12 mouse cellular contexts compared by ENCODE assay signal in genomic region chr2:44146124-44146981, GRCm38 (mm10).
DNase-seq lines count a peak whose midpoint lies in the region; ATAC-seq and TF ChIP-seq lines count a peak whose summit lies in the region.
"Had no signal": no experiment of that assay in that cellular context is flagged by ENCODE, and none has a peak within 500 bp of the region (broad histone marks: within the 10 kb centered on the region; RNA-seq: fewer than 3 reads in every experiment).

No protein-coding gene starts in this region.

- no peaks in the 10 kb centered on the region for H3K9me3 ChIP-seq in heart, postnatal 0 days (replicated peaks; ENCODE audit: control insufficient read depth, low read length)
- H3K9me3 ChIP-seq in heart, embryonic 12.5 days (replicated peaks) = no peaks in the 10 kb centered on the region
- H3K9me3 ChIP-seq in lung, postnatal 0 days (ENCODE audit: low read length) = no peaks in the 10 kb centered on the region
- H3K9me3 ChIP-seq in neural tube, embryonic 15.5 days (replicated peaks) = no peaks in the 10 kb centered on the region

- 67% methylated on average over 7 of the region's 7 CpGs for WGBS in heart, postnatal 0 days
- WGBS in heart, embryonic 12.5 days = 59% methylated on average over 7 of the region's 7 CpGs
- WGBS in spleen, adult 2 months = 91% methylated on average over 7 of the region's 7 CpGs
- 57% methylated on average over 7 of the region's 7 CpGs for WGBS in lung, postnatal 0 days
- WGBS in neural tube, embryonic 15.5 days = 86% methylated on average over 7 of the region's 7 CpGs

- no peak for DNase-seq in heart, postnatal 0 days (ENCODE audit: low spot score)
- DNase-seq in spleen, adult 2 months (ENCODE audit: low read depth in 1 of 2, low spot score in 2 of 2) = no peak
- no peak for DNase-seq in spleen, postnatal 10 days (ENCODE audit: low spot score in 2 of 2)
- DNase-seq in lung, postnatal 0 days (ENCODE audit: low spot score) = peak; percentile 83
- no peak for DNase-seq in embryo, embryonic 9.5 days (ENCODE audit: extremely low spot score)
- DNase-seq: cerebellum, adult 18-20 months; right cerebral cortex, adult 18-20 months had no signal

- H3K4me2 ChIP-seq in heart, postnatal 0 days (ENCODE audit: low read depth, low read length) = no peak overlapping the region
- no peak overlapping the region for H3K4me2 ChIP-seq in heart, embryonic 12.5 days
- H3K4me2 ChIP-seq in lung, postnatal 0 days (replicated peaks; ENCODE audit: low read depth, low read length) = no peak overlapping the region
- H3K4me2 ChIP-seq in neural tube, embryonic 15.5 days = no peak overlapping the region

- no peak overlapping the region for H3K4me3 ChIP-seq in heart, postnatal 0 days (ENCODE audit: low read depth, low read length)
- no peak overlapping the region for H3K4me3 ChIP-seq in heart, embryonic 12.5 days
- H3K4me3 ChIP-seq in spleen, adult 2 months (ENCODE audit: extremely low read depth, insufficient read depth, insufficient read length) = no peak overlapping the region
- H3K4me3 ChIP-seq in lung, postnatal 0 days (ENCODE audit: low read depth, low read length) = no peak overlapping the region
- no peak overlapping the region for H3K4me3 ChIP-seq in neural tube, embryonic 15.5 days (replicated peaks)

- H3K4me1 ChIP-seq in heart, postnatal 0 days (ENCODE audit: control insufficient read depth, insufficient read depth) = peaks cover 3% of the 10 kb centered on the region; the same call in 1 of the 2 replicates
- 0 out of 2 replicates have a peak, but pooled peaks cover 5% of the 10 kb centered on the region for H3K4me1 ChIP-seq in heart, embryonic 12.5 days (replicated peaks)
- peaks cover 2% of the 10 kb centered on the region; the same call in 1 of the 2 replicates for H3K4me1 ChIP-seq in spleen, adult 2 months (ENCODE audit: control insufficient read depth, insufficient read depth, insufficient read length)
- no peaks in the 10 kb centered on the region for H3K4me1 ChIP-seq in lung, postnatal 0 days (ENCODE audit: insufficient read depth, low read depth, low read length)
- no peaks in the 10 kb centered on the region for H3K4me1 ChIP-seq in neural tube, embryonic 15.5 days

- TF ChIP-seq CTCF in heart, postnatal 0 days (IDR thresholded peaks at IDR 0.05; ENCODE audit: low read depth) = no peak
- no peak for TF ChIP-seq CTCF in spleen, adult 2 months (IDR thresholded peaks at IDR 0.05; ENCODE audit: extremely low read depth, insufficient read depth, insufficient read length, insufficient replicate concordance)
- no peak for TF ChIP-seq CTCF in lung, postnatal 0 days (IDR thresholded peaks at IDR 0.05)

- no peaks in the 10 kb centered on the region for H3K36me3 ChIP-seq in heart, postnatal 0 days (replicated peaks; ENCODE audit: control insufficient read depth, insufficient read depth, low read length)
- no peaks in the 10 kb centered on the region for H3K36me3 ChIP-seq in heart, embryonic 12.5 days
- H3K36me3 ChIP-seq in spleen, adult 2 months (ENCODE audit: control insufficient read depth, insufficient read depth, low read length) = peaks cover 9% of the 10 kb centered on the region; the same call in 1 of the 2 replicates
- H3K36me3 ChIP-seq in lung, postnatal 0 days (ENCODE audit: insufficient read depth, low read length) = no peaks in the 10 kb centered on the region
- no peaks in the 10 kb centered on the region for H3K36me3 ChIP-seq in neural tube, embryonic 15.5 days

- no peak overlapping the region for H3K9ac ChIP-seq in heart, postnatal 0 days (replicated peaks; ENCODE audit: low read depth, low read length)
- no peak overlapping the region for H3K9ac ChIP-seq in heart, embryonic 12.5 days
- H3K9ac ChIP-seq in lung, postnatal 0 days (replicated peaks; ENCODE audit: low read depth) = no peak overlapping the region
- H3K9ac ChIP-seq in neural tube, embryonic 15.5 days (replicated peaks) = no peak overlapping the region

- H3K27me3 ChIP-seq in heart, postnatal 0 days (ENCODE audit: control insufficient read depth, insufficient read depth, low read length) = no peaks in the 10 kb centered on the region
- H3K27me3 ChIP-seq in heart, embryonic 12.5 days (replicated peaks) = no peaks in the 10 kb centered on the region
- H3K27me3 ChIP-seq in spleen, adult 2 months (ENCODE audit: control insufficient read depth, insufficient read depth, low read length) = no peaks in the 10 kb centered on the region
- H3K27me3 ChIP-seq in lung, postnatal 0 days (replicated peaks; ENCODE audit: insufficient read depth, low read length) = no peaks in the 10 kb centered on the region
- H3K27me3 ChIP-seq in neural tube, embryonic 15.5 days (replicated peaks) = no peaks in the 10 kb centered on the region

- TF ChIP-seq EP300 in heart, postnatal 0 days (IDR thresholded peaks at IDR 0.05; ENCODE audit: low read depth) = no peak
- peak; percentile 80 for TF ChIP-seq EP300 in lung, postnatal 0 days (IDR thresholded peaks at IDR 0.05)

- no peak for ATAC-seq in heart, postnatal 0 days (ENCODE audit: insufficient read depth, low read depth)
- ATAC-seq in heart, embryonic 12.5 days (ENCODE audit: insufficient number of reproducible peaks, low FRiP score) = no peak
- peak; percentile 74 for ATAC-seq in lung, postnatal 0 days
- no peak for ATAC-seq in megakaryocyte progenitor cell, adult 5-6 weeks (replicated peaks; ENCODE audit: poor library complexity)
- ATAC-seq in neural tube, embryonic 15.5 days (ENCODE audit: low FRiP score) = no peak
- ATAC-seq: hindbrain, embryonic 16.5 days had no signal

- no peak for TF ChIP-seq POLR2A in spleen, adult 2 months (IDR thresholded peaks at IDR 0.05; ENCODE audit: low read depth, low read length)

- 0 out of 2 replicates have a peak overlapping the region, but pooled peaks have one; percentile 1 for H3K27ac ChIP-seq in heart, postnatal 0 days (ENCODE audit: low read depth)
- no peak overlapping the region for H3K27ac ChIP-seq in heart, embryonic 12.5 days (ENCODE audit: poor library complexity, severe bottlenecking)
- peak overlapping the region; percentile 51; the same call in 1 of the 2 replicates for H3K27ac ChIP-seq in spleen, adult 2 months (ENCODE audit: insufficient read depth, low read length)
- H3K27ac ChIP-seq in lung, postnatal 0 days (ENCODE audit: low read length) = peak overlapping the region; percentile 22
- H3K27ac ChIP-seq in neural tube, embryonic 15.5 days (replicated peaks) = no peak overlapping the region
- H3K27ac ChIP-seq: macrophage had no signal

Comparison
In these comparisons a context has a peak if more than half of its experiments do, and no peak if none do; other contexts are left out.
1. H3K27ac ChIP-seq: peak in heart, postnatal 0 days (single experiment), spleen, adult 2 months (single experiment) and lung, postnatal 0 days (single experiment); none in heart, embryonic 12.5 days (single experiment) and neural tube, embryonic 15.5 days (single experiment).